Mouse (Mus musculus): ENCODE measurements at regions not wholly inside any gene's neighbourhood (a gene's known extent, or its start where the extent isn't known, plus 50 kb on each side); places are given as distances from the start of the nearest gene placed in this dataset.
A peak's percentile ranks its signal among the peaks of the same experiment; 100 is the strongest.

- no peak for DNase-seq (ENCODE audit: low read depth)
Observed at GRCm38 (mm10) chrX:169554359-169554758, 130.6 kb upstream of the Mid1 start.

- DNase-seq (ENCODE audit: low read depth), result no peak
Observed at GRCm38 (mm10) chrX:169552851-169553250, 132.1 kb upstream of the Mid1 start.

GRCm38 (mm10) chrX:169544037-169544436 is 141.0 kb upstream of the Mid1 start:
- no peak for DNase-seq (ENCODE audit: low read depth)

GRCm38 (mm10) chrX:169508229-169508628 is 176.8 kb upstream of the Mid1 start:
- no peak for DNase-seq (ENCODE audit: low read depth)

GRCm38 (mm10) chrX:169493577-169493976 is 173.4 kb upstream of the Hccs start:
- no peak for DNase-seq (ENCODE audit: low read depth)

GRCm38 (mm10) chrX:169473518-169473917 is 153.3 kb upstream of the Hccs start:
- no peak for DNase-seq (ENCODE audit: low read depth)

- no peak for DNase-seq (ENCODE audit: low read depth)
Observed at GRCm38 (mm10) chrX:169470715-169471114, 150.5 kb upstream of the Hccs start.

- DNase-seq (ENCODE audit: low read depth), result no peak
Observed at GRCm38 (mm10) chrX:169450159-169450558, 130.0 kb upstream of the Hccs start.

GRCm38 (mm10) chrX:169439546-169439945 is 119.4 kb upstream of the Hccs start:
- no peak for DNase-seq (ENCODE audit: low read depth)

GRCm38 (mm10) chrX:169438626-169439025 is 118.5 kb upstream of the Hccs start:
- DNase-seq (ENCODE audit: low read depth), result no peak

GRCm38 (mm10) chrX:169433903-169434302 is 113.7 kb upstream of the Hccs start:
- DNase-seq (ENCODE audit: low read depth), result no peak

GRCm38 (mm10) chrX:169396825-169397224 is 76.7 kb upstream of the Hccs start:
- DNase-seq (ENCODE audit: low read depth), result no peak

- peak; percentile 24 for DNase-seq (ENCODE audit: low read depth)
Observed at GRCm38 (mm10) chrX:169386640-169387039, 66.5 kb upstream of the Hccs start.
